Mouse (Mus musculus) cerebellum, adult 2 months (tissue): ENCODE measurements around the gene Arhgap24.

Source experiments
- CTCF ChIP-seq: fragments of 200-500 bp; IDR thresholded peaks from 2 replicates; pipeline ENCODE4 v1.5.1; 2011; ENCODE audit warnings: low read depth, mild to moderate bottlenecking, control low read depth, low read length, moderate library complexity, borderline replicate concordance; ENCODE audit not compliant: insufficient read depth
- POLR2A ChIP-seq: fragments of 200-500 bp; IDR thresholded peaks from 2 replicates; pipeline ENCODE4 v1.6.1; 2011; ENCODE audit warnings: low read length, control low read depth, borderline replicate concordance; ENCODE audit not compliant: insufficient read depth

- no peak for TF ChIP-seq CTCF
- TF ChIP-seq POLR2A, result no peak
These were observed 332.1 kb downstream of the Arhgap24 start for GRCm38 (mm10) chr5:102813271-102813670.
